Mouse (Mus musculus) heart, postnatal 0 days (tissue): ENCODE results near the gene Ptgis.

Experiments
- CTCF ChIP-seq: IDR thresholded peaks from 2 replicates; pipeline ENCODE4 v1.5.1; 2016; ENCODE audit warnings: antibody characterized with exemption, control low read depth, low read depth
- EP300 ChIP-seq: IDR thresholded peaks from 2 replicates; pipeline ENCODE4 v1.6.1; 2016; ENCODE audit warnings: antibody characterized with exemption, low read depth

DNA sequence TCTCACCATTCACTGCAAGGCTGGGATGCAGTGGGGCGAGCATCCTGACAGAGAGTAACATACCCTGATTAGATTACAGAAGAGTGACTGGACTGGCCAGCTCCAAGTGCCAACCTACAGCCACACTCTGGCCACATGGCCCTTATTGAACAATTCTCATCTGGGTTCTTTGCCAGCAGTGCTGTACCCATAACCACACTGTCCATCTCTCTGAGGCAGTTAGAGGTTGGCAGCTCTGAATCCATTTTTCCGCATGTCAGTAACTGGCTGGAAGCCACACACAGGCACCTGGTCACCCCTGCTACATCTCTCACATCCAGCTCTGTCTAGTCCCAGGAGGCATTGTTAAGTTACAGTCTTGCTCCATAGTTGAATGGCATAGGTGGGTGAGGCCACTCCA, 96.5 kb downstream of the Ptgis start:
- TF ChIP-seq EP300 (no peak), CTCF (no peak)
